Mouse (Mus musculus) cerebellum, adult 2 months (tissue): ENCODE measurements at regions not wholly inside any gene's neighbourhood (a gene's known extent, or its start where the extent isn't known, plus 50 kb on each side); places are given as distances from the start of the nearest gene placed in this dataset.

ENCODE experiments used
- CTCF ChIP-seq: fragments of 200-500 bp; IDR thresholded peaks from 2 replicates; pipeline ENCODE4 v1.5.1; 2011; ENCODE audit warnings: low read depth, mild to moderate bottlenecking, control low read depth, low read length, moderate library complexity, borderline replicate concordance; ENCODE audit not compliant: insufficient read depth
- POLR2A ChIP-seq: fragments of 200-500 bp; IDR thresholded peaks from 2 replicates; pipeline ENCODE4 v1.6.1; 2011; ENCODE audit warnings: low read length, control low read depth, borderline replicate concordance; ENCODE audit not compliant: insufficient read depth

DNA sequence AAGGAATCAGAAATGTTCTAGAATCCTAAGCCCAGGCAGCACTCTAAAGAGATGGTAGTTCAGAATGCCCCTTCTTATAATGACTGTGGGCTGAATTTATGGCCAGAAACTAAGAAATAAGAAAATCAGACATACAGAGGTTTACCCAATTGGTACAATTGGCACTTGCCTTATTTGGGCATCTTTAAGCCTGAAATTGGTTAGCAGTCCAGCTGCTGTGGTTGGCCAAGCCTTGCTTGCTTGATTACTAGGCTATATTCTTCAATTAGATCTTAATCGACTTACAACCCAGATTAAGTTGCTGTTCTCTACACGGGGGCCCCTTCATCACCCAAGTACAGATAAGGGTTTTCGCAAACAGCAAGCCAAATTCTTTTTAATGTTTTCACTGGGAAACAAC, 60.1 kb upstream of the Thbs1 start:
- TF ChIP-seq CTCF: no peak
- no peak for TF ChIP-seq POLR2A
